Mouse (Mus musculus) limb, embryonic 10.5 days (tissue): ENCODE data around the gene Kansl1l. TPM values are rescaled to one million over a fixed set of nuclear protein-coding genes. Genes with fewer than 3 reads are reported as not detected.

Source experiments
- DNase-seq: peaks from one replicate; pipeline ENCODE4 v3.0.0-alpha.2; 2017; ENCODE audit warnings: low spot score
- H3K27ac ChIP-seq: fragments of 300-500 bp; sonication (generic); 2 replicates; pipeline ENCODE4 v1.5.1; 2016; ENCODE audit warnings: mild to moderate bottlenecking
- H3K27me3 ChIP-seq: fragments of 300-500 bp; sonication (generic); 2 replicates; pipeline ENCODE4 v1.6.1; 2016; ENCODE audit warnings: low read depth, mild to moderate bottlenecking; ENCODE audit not compliant: poor library complexity, severe bottlenecking
- H3K36me3 ChIP-seq: fragments of 300-500 bp; sonication (generic); 2 replicates; pipeline ENCODE4 v1.6.1; 2016; ENCODE audit warnings: mild to moderate bottlenecking, moderate library complexity
- H3K4me1 ChIP-seq: fragments of 300-500 bp; sonication (generic); 2 replicates; pipeline ENCODE4 v1.6.1; 2016
- H3K4me3 ChIP-seq: fragments of 300-500 bp; sonication (generic); 2 replicates; pipeline ENCODE4 v1.5.1; 2016; ENCODE audit warnings: mild to moderate bottlenecking, moderate library complexity
- H3K9me3 ChIP-seq: fragments of 300-500 bp; sonication (generic); replicated peaks from 2 replicates; pipeline ENCODE4 v1.6.1; 2016; ENCODE audit warnings: mild to moderate bottlenecking
- WGBS: fragments of 180-500 bp; shearing (Covaris S2); methylation state at CpG from one replicate; pipeline ENCODE4 v1.1.7; 2016; 5-methylcytosine and 5-hydroxymethylcytosine counted together
- polyA plus RNA-seq: library from polyadenylated mRNA; unstranded; fragments of >200 nt; fragmentation: Nextera tagmentation; extraction: Ambion mirVana; gene quantifications from 2 replicates; pipeline ENCODE4 v1.2.1, GENCODE M21; 2016

Kansl1l gene
- polyA plus RNA-seq, 1 experiment from 2014 or later = 16.2 TPM

DNA sequence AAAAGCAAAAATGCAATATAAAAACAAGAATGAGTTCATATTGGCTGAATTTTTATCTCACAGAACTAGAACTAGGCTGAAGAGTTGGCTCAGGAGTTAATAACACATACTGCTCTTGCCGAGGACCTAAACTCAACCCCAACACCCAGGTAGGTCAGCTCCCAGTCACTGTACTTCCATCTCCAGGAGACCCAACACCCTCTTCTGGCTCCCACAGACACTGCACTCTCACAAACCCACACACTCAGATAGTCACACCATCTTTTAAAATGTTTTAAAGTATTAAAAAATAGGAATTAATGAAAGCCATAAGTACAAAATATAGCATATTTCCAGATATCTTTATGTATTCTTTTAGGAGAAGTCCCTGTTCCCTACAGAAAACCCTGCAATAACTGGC lies 4.2 kb downstream of the Kansl1l start:
- H3K4me3 ChIP-seq = no peak overlapping the region
- 78% methylated on average over 1 of the region's 1 CpGs for WGBS

DNA sequence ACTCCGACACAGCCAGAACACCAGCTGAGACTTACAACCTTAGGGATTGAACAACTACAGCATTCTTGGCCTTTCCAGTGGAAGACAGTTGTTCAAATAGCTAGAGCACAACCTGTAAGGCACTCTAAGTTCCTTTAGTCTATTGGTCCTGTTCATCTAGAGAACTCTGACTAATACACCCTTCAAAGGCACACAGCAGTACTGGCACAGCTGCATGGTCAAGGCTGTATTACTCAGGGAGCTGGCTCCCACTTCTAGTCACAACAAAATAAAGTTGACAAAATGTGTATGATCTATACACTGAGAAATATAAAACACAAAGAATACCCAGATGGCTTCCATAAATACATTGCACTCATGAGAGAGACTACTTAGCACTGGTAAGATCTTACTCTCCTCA lies 10.5 kb downstream of the Kansl1l start:
- Histone ChIP-seq H3K27ac (no peak overlapping the region), H3K4me3 (no peak overlapping the region), H3K27me3 (no peaks in the 10 kb centered on the region), H3K4me1 (peaks cover 3% of the 10 kb centered on the region; the same call in 1 of the 2 replicates), H3K36me3 (peaks cover 3% of the 10 kb centered on the region; the same call in 1 of the 2 replicates), H3K9me3 (no peaks in the 10 kb centered on the region)
- WGBS = 90% methylated on average over 1 of the region's 1 CpGs
- no peak for DNase-seq

More for the DNA sequence above, 4.2 kb downstream of the Kansl1l start:
- H3K27ac ChIP-seq = no peak overlapping the region
- no peak for DNase-seq
- no peaks in the 10 kb centered on the region for H3K9me3 ChIP-seq
- H3K36me3 ChIP-seq = no peaks in the 10 kb centered on the region
- no peaks in the 10 kb centered on the region for H3K27me3 ChIP-seq
- H3K4me1 ChIP-seq = peaks cover 15% of the 10 kb centered on the region; the same call in 1 of the 2 replicates

DNA sequence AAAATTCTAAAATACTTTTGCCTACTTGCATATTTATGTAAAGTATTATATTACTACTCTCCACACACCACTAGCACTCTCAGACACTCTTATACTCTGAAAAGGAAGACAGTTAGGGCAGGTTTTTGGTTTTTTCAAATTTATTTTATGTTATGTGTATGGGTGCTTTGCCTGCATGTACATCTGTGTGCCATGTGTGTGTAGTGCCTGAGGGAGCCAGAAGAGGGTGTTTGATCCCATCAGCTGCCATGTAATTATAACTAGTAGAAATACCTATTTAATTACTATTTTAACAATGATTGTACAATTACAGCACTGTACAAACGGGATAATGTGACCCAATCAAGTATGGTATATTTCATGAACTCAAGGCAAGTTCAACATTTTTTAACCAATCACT lies 12.0 kb downstream of the Kansl1l start:
- no peak overlapping the region for H3K27ac ChIP-seq
- H3K4me3 ChIP-seq = no peak overlapping the region
- 80% methylated on average over 1 of the region's 1 CpGs for WGBS
- no peaks in the 10 kb centered on the region for H3K9me3 ChIP-seq
- peaks cover 3% of the 10 kb centered on the region; the same call in 1 of the 2 replicates for H3K4me1 ChIP-seq
- DNase-seq = no peak
- H3K27me3 ChIP-seq = no peaks in the 10 kb centered on the region
- peaks cover 14% of the 10 kb centered on the region for H3K36me3 ChIP-seq

DNA sequence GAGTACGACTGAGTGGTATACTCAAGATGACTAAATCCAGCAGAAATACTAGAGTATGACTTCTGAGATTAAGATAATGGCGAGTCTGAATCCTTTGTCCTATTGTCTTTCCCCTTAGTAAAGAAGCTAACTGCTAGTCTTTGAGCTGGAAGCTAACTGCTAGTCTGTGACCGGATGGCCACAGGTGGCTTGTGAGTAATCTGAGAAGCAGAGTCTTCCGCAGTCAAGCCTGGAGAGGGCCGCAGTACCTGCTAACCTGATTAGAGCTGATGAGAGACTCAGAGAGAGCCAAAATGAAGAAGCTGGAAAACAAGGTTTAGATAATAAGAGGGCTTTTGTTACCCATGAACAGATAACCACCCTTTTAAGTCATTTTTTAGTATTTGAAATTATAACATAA lies 12.7 kb downstream of the Kansl1l start:
- WGBS = 69% methylated on average over 5 of the region's 5 CpGs
- Histone ChIP-seq H3K27me3 (no peaks in the 10 kb centered on the region), H3K27ac (no peak overlapping the region), H3K36me3 (peaks cover 21% of the 10 kb centered on the region), H3K4me3 (no peak overlapping the region), H3K9me3 (no peaks in the 10 kb centered on the region), H3K4me1 (peaks cover 3% of the 10 kb centered on the region; the same call in 1 of the 2 replicates)
- DNase-seq = no peak

DNA sequence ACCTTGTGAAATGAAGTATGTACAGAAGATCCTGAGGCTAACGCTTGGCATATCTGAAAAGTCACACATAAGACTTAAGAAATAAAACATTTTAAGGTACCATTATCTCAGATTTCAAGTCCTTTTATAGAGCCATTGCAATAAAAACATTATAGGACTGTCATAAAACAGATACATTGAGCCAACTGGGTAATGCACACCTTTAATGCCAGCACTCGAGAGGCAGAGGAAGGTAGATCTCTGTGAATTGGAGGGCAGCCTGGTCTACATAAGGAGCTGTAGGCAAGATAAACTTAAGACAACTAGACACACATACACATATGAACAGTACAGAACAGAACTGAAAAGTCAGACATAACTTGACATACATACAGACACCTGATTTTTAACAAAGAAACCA lies 19.4 kb downstream of the Kansl1l start:
- H3K9me3 ChIP-seq = no peaks in the 10 kb centered on the region
- WGBS = 93% methylated on average over 2 of the region's 2 CpGs
- no peaks in the 10 kb centered on the region for H3K27me3 ChIP-seq
- H3K4me3 ChIP-seq = no peak overlapping the region
- no peak overlapping the region for H3K27ac ChIP-seq
- peaks cover 37% of the 10 kb centered on the region for H3K36me3 ChIP-seq
- no peak for DNase-seq
- H3K4me1 ChIP-seq = no peaks in the 10 kb centered on the region

DNA sequence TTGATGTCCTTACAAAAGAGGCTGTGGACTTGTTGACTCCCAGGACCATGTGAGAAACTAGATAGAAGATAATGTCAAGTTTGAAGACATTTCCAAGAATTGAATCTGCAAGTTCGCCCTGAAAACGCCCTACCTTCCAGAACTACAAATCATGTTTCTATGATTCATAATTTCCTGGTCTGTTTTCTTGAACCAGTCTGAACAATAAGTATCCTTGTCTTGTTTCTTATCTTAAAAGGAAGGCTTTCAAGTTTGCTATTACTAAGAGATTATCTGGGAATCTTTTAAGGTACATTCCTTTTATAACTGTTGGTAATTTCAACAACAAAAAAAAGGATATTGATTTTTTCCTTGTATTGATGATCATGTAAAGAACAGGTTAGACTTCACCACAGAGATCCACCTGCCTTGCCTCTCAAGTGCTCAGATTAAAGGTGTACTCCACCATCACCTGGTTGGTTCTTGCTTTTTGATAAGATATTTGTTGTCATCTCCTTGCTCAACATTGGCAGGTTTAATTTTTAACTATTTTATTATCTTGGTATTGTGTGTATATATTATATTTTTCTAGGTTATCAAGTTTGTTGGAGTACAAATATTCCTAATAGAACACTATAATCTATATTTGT lies 24.4 kb downstream of the Kansl1l start:
- Histone ChIP-seq H3K9me3 (no peaks in the 10 kb centered on the region), H3K27me3 (no peaks in the 10 kb centered on the region), H3K27ac (no peak overlapping the region), H3K36me3 (peaks cover 6% of the 10 kb centered on the region; the same call in 1 of the 2 replicates), H3K4me1 (no peaks in the 10 kb centered on the region), H3K4me3 (no peak overlapping the region)
- no peak for DNase-seq
- 91% methylated on average over 2 of the region's 2 CpGs for WGBS

DNA sequence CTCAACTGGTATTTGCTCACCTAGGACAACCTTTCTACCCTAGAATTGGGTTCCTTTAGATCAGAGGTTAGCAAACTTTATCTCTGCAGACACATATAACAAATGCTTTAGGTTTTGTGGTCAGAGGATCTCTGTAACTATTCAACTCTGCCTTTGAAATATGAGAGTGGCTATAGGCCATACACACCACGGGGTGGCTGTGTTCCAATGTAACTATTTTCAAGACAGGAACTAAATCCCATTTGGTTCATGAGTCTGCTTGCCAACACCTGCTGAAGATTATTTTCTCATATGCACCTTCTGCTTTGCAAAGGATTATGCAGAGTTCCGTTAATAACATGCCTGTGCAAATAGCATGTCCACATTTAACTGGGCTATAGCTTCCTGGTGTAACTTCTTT lies 35.1 kb downstream of the Kansl1l start:
- Histone ChIP-seq H3K27me3 (no peaks in the 10 kb centered on the region), H3K36me3 (0 out of 2 replicates have a peak, but pooled peaks cover 1% of the 10 kb centered on the region), H3K9me3 (no peaks in the 10 kb centered on the region), H3K4me3 (no peak overlapping the region), H3K27ac (no peak overlapping the region), H3K4me1 (no peaks in the 10 kb centered on the region)
- DNase-seq = no peak
- 72% methylated on average over 2 of the region's 2 CpGs for WGBS

DNA sequence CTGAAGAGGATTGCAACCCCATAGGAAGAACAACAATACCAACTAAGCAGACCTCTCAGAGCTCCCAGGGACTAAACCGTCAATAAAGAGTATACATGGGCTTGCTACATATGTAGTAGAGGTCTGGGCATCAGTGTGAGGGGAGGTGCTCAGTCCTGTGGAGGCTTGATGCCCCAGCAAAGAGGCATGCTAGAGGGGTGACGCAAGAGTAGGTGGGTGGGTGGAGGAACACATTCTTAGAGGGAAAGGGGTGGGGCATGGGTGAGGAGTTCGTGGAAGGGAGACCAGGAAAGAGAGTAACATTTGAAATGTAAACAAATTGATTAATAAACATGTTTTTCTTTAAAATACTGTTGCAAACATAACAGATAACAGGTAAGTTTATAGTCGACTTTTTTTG lies 36.3 kb downstream of the Kansl1l start:
- Histone ChIP-seq H3K4me1 (no peaks in the 10 kb centered on the region), H3K27me3 (no peaks in the 10 kb centered on the region), H3K27ac (no peak overlapping the region), H3K36me3 (0 out of 2 replicates have a peak, but pooled peaks cover 3% of the 10 kb centered on the region), H3K9me3 (no peaks in the 10 kb centered on the region), H3K4me3 (no peak overlapping the region)
- DNase-seq = no peak
- 89% methylated on average over 4 of the region's 4 CpGs for WGBS

DNA sequence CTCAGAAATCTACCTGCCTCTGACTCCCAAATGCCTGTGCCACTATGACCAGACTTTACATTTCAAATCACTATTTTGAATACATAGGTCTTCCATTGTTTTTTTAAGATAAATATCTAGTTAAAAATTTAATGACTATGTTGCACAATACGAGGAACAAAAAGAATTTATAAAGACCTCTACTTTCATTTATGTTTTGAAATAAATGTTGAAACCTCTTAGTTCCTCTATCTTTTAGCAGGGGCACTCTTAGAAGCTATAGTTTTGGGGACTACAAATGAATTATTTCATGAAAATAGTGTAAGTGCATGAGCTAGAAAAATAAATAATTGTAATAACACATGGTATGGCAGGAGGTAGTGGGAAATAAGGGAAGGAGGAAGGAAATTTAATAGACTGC lies 38.6 kb downstream of the Kansl1l start:
- H3K9me3 ChIP-seq = no peaks in the 10 kb centered on the region
- H3K36me3 ChIP-seq = 0 out of 2 replicates have a peak, but pooled peaks cover 3% of the 10 kb centered on the region
- H3K27ac ChIP-seq = no peak overlapping the region
- no peak for DNase-seq
- WGBS = 91% methylated on average over 1 of the region's 1 CpGs
- no peaks in the 10 kb centered on the region for H3K27me3 ChIP-seq
- H3K4me1 ChIP-seq = no peaks in the 10 kb centered on the region
- H3K4me3 ChIP-seq = no peak overlapping the region

DNA sequence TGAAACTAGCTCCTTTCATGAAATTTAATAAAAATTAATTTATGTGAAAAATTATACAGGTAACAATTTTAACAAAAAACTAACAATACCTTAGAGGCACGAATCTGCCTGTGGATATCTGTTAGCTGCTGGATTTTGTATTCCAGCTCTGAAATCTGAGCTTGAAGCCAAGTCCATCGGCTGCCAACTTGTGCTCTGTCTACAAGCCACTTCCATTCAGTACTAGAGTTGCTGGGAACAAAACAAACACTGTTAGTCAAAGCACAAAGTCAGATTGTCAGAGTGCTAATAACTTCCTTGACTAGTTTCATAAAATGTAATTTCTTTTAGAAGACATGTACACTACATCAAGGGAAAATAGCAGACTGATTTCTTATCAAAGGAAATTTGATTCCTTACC lies 39.5 kb downstream of the Kansl1l start:
- DNase-seq = no peak

DNA sequence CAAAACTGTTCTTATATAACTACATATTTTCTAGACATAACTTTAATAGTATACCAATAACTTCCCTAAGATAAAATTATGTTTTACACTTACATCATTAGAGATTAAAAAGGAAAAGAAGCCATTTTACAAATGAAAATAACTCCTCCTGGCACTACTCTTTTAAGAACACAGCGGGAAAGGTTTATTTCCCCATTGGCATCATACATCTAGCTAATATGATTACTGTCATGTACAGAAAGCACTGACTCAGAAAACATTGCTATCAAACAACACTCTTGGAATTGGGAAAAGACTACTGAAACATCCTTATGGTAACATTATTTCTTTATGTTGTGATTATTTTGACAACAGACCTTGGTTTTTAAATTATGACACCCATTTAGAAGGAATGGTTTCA lies 48.6 kb downstream of the Kansl1l start:
- Histone ChIP-seq H3K9me3 (no peaks in the 10 kb centered on the region), H3K36me3 (peaks cover 40% of the 10 kb centered on the region), H3K27me3 (no peaks in the 10 kb centered on the region), H3K4me1 (no peaks in the 10 kb centered on the region), H3K4me3 (no peak overlapping the region), H3K27ac (no peak overlapping the region)
- WGBS = 94% methylated on average over 1 of the region's 1 CpGs
- no peak for DNase-seq

More for the DNA sequence above, 39.5 kb downstream of the Kansl1l start:
- H3K4me1 ChIP-seq = no peaks in the 10 kb centered on the region
- 89% methylated on average over 2 of the region's 2 CpGs for WGBS
- H3K27me3 ChIP-seq = no peaks in the 10 kb centered on the region
- H3K4me3 ChIP-seq = no peak overlapping the region
- peaks cover 11% of the 10 kb centered on the region for H3K36me3 ChIP-seq
- H3K9me3 ChIP-seq = no peaks in the 10 kb centered on the region
- H3K27ac ChIP-seq = no peak overlapping the region

DNA sequence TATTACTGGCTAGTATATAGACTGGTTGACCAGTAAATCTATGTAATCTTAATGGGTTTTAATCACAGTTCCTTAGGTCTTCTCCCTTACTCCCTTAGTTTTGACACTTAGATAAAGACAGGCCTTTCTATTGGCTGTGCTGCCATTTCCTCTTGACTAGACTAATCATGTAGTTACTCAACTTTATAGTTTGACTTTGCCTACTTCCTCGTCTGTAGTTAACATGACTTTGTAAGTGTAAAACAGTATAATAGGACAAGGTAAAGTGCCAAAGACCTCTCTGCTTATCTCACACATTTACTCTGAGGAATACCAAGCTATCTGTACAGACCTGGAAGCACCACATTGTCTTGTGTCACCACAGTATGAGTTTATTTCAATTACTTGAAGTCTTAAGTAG lies 86.8 kb downstream of the Kansl1l start:
- WGBS = 71% methylated on average over 1 of the region's 1 CpGs
- no peaks in the 10 kb centered on the region for H3K9me3 ChIP-seq
- H3K27ac ChIP-seq = no peak overlapping the region
- H3K4me1 ChIP-seq = no peaks in the 10 kb centered on the region
- no peak overlapping the region for H3K4me3 ChIP-seq
- no peaks in the 10 kb centered on the region for H3K27me3 ChIP-seq
- no peak for DNase-seq
- H3K36me3 ChIP-seq = peaks cover 41% of the 10 kb centered on the region

DNA sequence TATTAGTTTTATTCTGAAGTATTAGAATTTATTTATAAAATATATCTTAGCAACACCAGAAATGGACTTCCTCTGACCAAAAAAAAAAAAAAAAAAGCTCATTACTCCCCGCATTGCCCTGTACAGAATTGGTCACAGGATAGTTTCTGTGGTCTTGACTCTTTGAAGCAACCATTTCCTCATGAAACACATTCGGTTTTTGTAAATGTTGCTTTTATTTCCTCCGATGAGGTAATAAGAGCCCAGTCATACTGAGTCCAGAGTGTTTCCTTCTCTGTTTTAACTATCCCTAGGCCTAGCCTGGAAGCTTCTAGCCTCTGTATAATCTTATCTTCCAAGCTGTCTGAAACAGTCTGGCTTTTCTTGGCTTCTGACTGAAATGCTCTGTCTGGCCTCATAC lies 104.5 kb downstream of the Kansl1l start:
- Histone ChIP-seq H3K9me3 (no peaks in the 10 kb centered on the region), H3K27me3 (no peaks in the 10 kb centered on the region), H3K4me1 (no peaks in the 10 kb centered on the region), H3K4me3 (no peak overlapping the region), H3K36me3 (peaks cover 70% of the 10 kb centered on the region), H3K27ac (no peak overlapping the region)
- 96% methylated on average over 3 of the region's 3 CpGs for whole genome bisulfite sequencing
- DNase-seq = no peak

DNA sequence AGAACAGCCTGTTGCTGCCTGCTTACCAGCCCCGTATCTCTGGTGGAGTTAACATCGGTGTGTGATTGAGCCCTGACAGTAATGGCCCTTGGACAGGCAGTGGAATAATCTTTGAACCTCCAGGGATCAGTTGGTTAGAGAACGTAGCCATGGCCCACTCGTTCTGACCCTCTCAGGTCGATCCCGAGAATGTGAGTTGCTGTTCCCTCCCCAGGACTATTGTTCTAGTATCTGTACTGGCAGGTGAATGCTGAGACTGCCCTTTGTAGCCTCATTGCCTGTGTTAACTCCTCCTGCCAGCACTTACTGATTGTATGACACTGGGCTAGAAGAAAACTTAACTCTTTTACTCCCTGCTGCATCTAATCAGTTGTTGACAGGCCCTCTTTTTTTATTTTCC lies 112.8 kb downstream of the Kansl1l start:
- peaks cover 8% of the 10 kb centered on the region for H3K4me1 ChIP-seq
- peaks cover 37% of the 10 kb centered on the region for H3K36me3 ChIP-seq
- H3K27me3 ChIP-seq = no peaks in the 10 kb centered on the region
- no peak overlapping the region for H3K27ac ChIP-seq
- no peaks in the 10 kb centered on the region for H3K9me3 ChIP-seq
- DNase-seq = no peak
- H3K4me3 ChIP-seq = no peak overlapping the region
- 85% methylated on average over 6 of the region's 6 CpGs for WGBS
